Mouse (Mus musculus): ENCODE results near the gene Acp7. TPM values are rescaled to one million over a fixed set of nuclear protein-coding genes. Genes with fewer than 3 reads are reported as not detected.

Acp7 gene
- polyA plus RNA-seq (2017; shearing (Covaris generic)), result not detected

GRCm38 (mm10) chr7:28631073-28631472 lies at the start of gene Acp7:
Gene Acp7 (minus strand): TSS chr7:28631332.

GRCm38 (mm10) chr7:28597642-28598446 lies 33.3 kb downstream of the Acp7 start, which contains the start of the genes Samd4b and Pak4:
Gene Samd4b (minus strand): TSS chr7:28598144.
Gene Pak4 (minus strand): TSS chr7:28598185.

Other genes with a start within 250 kb of the Acp7 start
- 27.9 TPM for gene Med29, start 238.6 kb downstream of the Acp7 start, polyA plus RNA-seq (2017; shearing (Covaris generic))
- gene Paf1, start 238.4 kb downstream of the Acp7 start, polyA plus RNA-seq (2017; shearing (Covaris generic)), result 118 TPM
- gene Gmfg, start 193.9 kb downstream of the Acp7 start, polyA plus RNA-seq (2017; shearing (Covaris generic)), result 393 TPM
- gene Lrfn1, start 179.4 kb downstream of the Acp7 start, polyA plus RNA-seq (2017; shearing (Covaris generic)), result 0.18 TPM
- gene Ifnl2, start 120.9 kb downstream of the Acp7 start, polyA plus RNA-seq (2017; shearing (Covaris generic)), result not detected
- not detected for gene Ifnl3, start 108.5 kb downstream of the Acp7 start, polyA plus RNA-seq (2017; shearing (Covaris generic))
- gene Sycn, start 90.4 kb downstream of the Acp7 start, polyA plus RNA-seq (2017; shearing (Covaris generic)), result not detected
- gene Nccrp1, start 84.1 kb downstream of the Acp7 start, polyA plus RNA-seq (2017; shearing (Covaris generic)), result not detected
- 5.2 TPM for gene Samd4b, start 33.2 kb downstream of the Acp7 start, polyA plus RNA-seq (2017; shearing (Covaris generic))
- gene Pak4, start 33.1 kb downstream of the Acp7 start, polyA plus RNA-seq (2017; shearing (Covaris generic)), result 7.0 TPM
- 4.3 TPM for gene Fbxo27, start 61.5 kb upstream of the Acp7 start, polyA plus RNA-seq (2017; shearing (Covaris generic))
- gene Fbxo17, start 85.5 kb upstream of the Acp7 start, polyA plus RNA-seq (2017; shearing (Covaris generic)), result 10.2 TPM
- gene Mrps12, start 110.5 kb upstream of the Acp7 start, polyA plus RNA-seq (2017; shearing (Covaris generic)), result 95.3 TPM
- gene Sars2, start 110.7 kb upstream of the Acp7 start, polyA plus RNA-seq (2017; shearing (Covaris generic)), result 17.6 TPM
- gene Ccer2, start 124.8 kb upstream of the Acp7 start, polyA plus RNA-seq (2017; shearing (Covaris generic)), result not detected
- gene Sirt2, start 135.4 kb upstream of the Acp7 start, polyA plus RNA-seq (2017; shearing (Covaris generic)), result 99.7 TPM
- gene Nfkbib, start 136.2 kb upstream of the Acp7 start, polyA plus RNA-seq (2017; shearing (Covaris generic)), result 119 TPM
- gene Rinl, start 157.6 kb upstream of the Acp7 start, polyA plus RNA-seq (2017; shearing (Covaris generic)), result 297 TPM
- gene Hnrnpl, start 177.2 kb upstream of the Acp7 start, polyA plus RNA-seq (2017; shearing (Covaris generic)), result 124 TPM
- 233 TPM for gene Ech1, start 193.9 kb upstream of the Acp7 start, polyA plus RNA-seq (2017; shearing (Covaris generic))
- gene Lgals4, start 202.5 kb upstream of the Acp7 start, polyA plus RNA-seq (2017; shearing (Covaris generic)), result 26.2 TPM
- gene Lgals7, start 232.5 kb upstream of the Acp7 start, polyA plus RNA-seq (2017; shearing (Covaris generic)), result 0.40 TPM

All from inflammation-experienced regulatory T-cells, adult 16 weeks (primary cell).